Mouse (Mus musculus): ENCODE results near the gene Hist2h2ab. TPM values are rescaled to one million over a fixed set of nuclear protein-coding genes. Genes with fewer than 3 reads are reported as not detected.
"Not testable (repeated sequence)": the region's sequence is repeated elsewhere in the genome, so short reads cannot be mapped to it uniquely, and the experiment has no call there.

The Hist2h2ab gene
- total and polyA plus RNA-seq, 2 experiments from 2014 or later, result 166 TPM; not detected in 1

DNA sequence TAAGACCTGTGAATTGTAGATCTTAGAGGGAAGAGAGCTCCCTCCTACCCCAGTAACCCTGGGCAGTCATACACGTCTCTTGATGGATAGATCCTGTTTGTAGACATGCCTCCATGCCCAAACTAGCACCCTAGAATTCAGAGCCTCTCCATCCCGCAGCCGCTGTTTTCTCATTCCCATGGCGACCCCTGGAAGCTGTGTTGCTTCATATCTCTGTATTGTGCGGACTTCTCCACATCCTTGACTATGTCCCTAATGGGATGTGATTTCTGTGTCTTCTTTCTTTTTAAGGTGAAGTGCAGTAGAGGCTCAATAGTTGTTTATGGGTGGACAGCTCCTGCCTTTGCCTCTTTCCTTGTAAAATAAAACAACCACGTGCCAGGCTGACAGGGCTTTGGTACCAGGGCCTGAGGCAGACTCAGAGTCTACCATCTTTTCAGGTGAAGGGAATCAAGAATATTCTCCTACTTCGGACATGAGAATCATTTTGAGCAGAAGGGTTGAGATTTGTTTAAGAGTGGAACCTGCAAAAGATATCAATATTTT lies 44.8 kb downstream of the Hist2h2ab start:
- peak overlapping the region; percentile 53; the same call in 1 of the 2 replicates for H3K9ac ChIP-seq
- no peak for ATAC-seq
- H3K36me3 ChIP-seq (ENCODE audit: insufficient read depth), result no peaks in the 10 kb centered on the region
- peaks cover 17% of the 10 kb centered on the region for H3K4me1 ChIP-seq (ENCODE audit: insufficient read depth)
- DNase-seq, result no peak
- no peaks in the 10 kb centered on the region for H3K9me3 ChIP-seq (ENCODE audit: low read length)
- peak overlapping the region; percentile 98 for H3K27ac ChIP-seq (ENCODE audit: low read depth, low read length)
- peak overlapping the region; percentile 59; the same call in 1 of the 2 replicates for H3K4me3 ChIP-seq (ENCODE audit: low read depth, low read length)
- no peaks in the 10 kb centered on the region for H3K27me3 ChIP-seq (ENCODE audit: insufficient read depth, low read length)
- WGBS, result 65% methylated on average over 7 of the region's 7 CpGs
- no peak for TF ChIP-seq CTCF (IDR thresholded peaks at IDR 0.05; ENCODE audit: low read depth)
- H3K4me2 ChIP-seq (ENCODE audit: low read depth), result peak overlapping the region; percentile 73

DNA sequence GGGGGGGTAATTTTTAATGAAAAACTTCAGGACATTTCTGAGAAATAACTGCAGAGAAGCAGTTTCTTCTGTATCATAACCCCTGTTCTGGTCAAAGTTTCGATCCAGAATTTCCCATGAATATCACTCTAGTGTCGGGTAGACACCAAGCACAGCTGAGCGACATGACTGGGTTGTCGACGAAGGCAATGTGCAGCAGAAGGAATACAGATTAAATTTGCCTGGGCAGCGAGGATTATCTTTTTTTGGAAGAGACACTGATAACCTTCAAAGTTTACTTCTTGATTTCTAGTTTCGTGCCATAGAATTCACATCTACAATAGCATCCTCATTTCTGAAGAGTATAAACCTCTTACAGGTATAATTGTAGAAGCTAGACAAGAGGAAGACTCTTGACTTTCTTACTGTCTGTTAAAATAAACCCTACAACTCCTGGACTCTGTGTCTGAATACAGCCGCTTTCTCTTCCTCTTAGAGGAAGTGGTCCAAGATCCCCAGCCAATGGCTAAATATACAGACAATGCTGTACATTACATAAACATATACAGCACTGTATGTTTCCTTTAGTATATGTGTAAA lies 46.6 kb downstream of the Hist2h2ab start:
- TF ChIP-seq CTCF (IDR thresholded peaks at IDR 0.05; ENCODE audit: low read depth), result no peak
- 93% methylated on average over 8 of the region's 8 CpGs for WGBS

GRCm38 (mm10) chr3:96267541-96267940 lies 47.9 kb downstream of the Hist2h2ab start:
- Histone ChIP-seq H3K4me2 (ENCODE audit: low read depth) (no peak overlapping the region), H3K9me3 (ENCODE audit: low read length) (no peaks in the 10 kb centered on the region), H3K4me1 (ENCODE audit: insufficient read depth) (peaks cover 4% of the 10 kb centered on the region; the same call in 1 of the 2 replicates), H3K36me3 (ENCODE audit: insufficient read depth) (no peaks in the 10 kb centered on the region), H3K27me3 (ENCODE audit: insufficient read depth, low read length) (no peaks in the 10 kb centered on the region), H3K27ac (ENCODE audit: low read depth, low read length) (no peak overlapping the region), H3K4me3 (ENCODE audit: low read depth, low read length) (no peak overlapping the region), H3K9ac (no peak overlapping the region)
- WGBS, result 72% methylated on average over 4 of the region's 4 CpGs
- no peak for DNase-seq
- TF ChIP-seq CTCF (IDR thresholded peaks at IDR 0.05; ENCODE audit: low read depth), result no peak
- ATAC-seq, result no peak

More for the DNA sequence above, 46.6 kb downstream of the Hist2h2ab start:
- Histone ChIP-seq H3K4me2 (ENCODE audit: low read depth) (no peak overlapping the region), H3K27me3 (ENCODE audit: insufficient read depth, low read length) (no peaks in the 10 kb centered on the region), H3K9ac (no peak overlapping the region), H3K27ac (ENCODE audit: low read depth, low read length) (no peak overlapping the region), H3K36me3 (ENCODE audit: insufficient read depth) (no peaks in the 10 kb centered on the region), H3K4me1 (ENCODE audit: insufficient read depth) (peaks cover 17% of the 10 kb centered on the region), H3K9me3 (ENCODE audit: low read length) (no peaks in the 10 kb centered on the region), H3K4me3 (ENCODE audit: low read depth, low read length) (no peak overlapping the region)
- no peak for DNase-seq
- ATAC-seq, result no peak

DNA sequence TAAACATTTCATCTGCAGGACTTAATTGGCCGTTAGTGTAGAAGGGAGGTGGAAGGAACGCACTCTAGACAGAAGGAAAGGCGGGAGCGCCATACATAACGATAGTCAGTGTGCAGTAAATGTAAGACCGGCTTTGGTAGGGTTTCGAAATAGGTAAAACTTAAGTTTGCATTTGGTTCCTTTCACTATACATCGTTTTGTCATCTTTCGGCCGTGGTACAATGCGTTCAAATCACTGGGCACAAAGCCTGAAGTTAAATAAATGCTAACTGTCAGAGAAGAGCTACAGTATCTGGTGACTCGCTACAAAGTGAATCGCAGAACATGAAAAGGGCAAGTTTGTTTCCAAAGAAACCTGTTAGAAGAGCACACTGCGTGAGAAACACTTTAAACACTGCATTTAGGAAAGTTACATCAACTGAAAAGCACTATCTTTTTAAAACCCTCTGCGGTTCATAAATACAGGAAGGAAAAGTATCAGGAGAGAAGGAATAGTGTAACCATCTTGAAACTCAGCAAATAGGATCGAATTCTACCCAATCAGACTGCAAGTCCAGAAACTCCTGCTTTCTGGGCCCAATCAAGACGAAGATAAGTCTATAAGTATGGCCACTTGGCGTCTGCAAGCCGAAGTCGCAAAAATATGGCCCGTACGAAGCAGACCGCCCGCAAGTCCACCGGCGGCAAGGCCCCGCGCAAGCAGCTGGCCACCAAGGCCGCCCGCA lies 48.5 kb downstream of the Hist2h2ab start, which contains the start of gene Hist2h3b:
TSS of gene Hist2h3b (plus strand) at position 604 of the 725 bp plus-strand sequence.
- TF ChIP-seq CTCF (IDR thresholded peaks at IDR 0.05; ENCODE audit: low read depth), result no peak
- Histone ChIP-seq H3K9ac (peak within 1 kb of the TSS; percentile 57), H3K9me3 (ENCODE audit: low read length) (no peaks in the 10 kb centered on the region), H3K4me3 (ENCODE audit: low read depth, low read length) (peak within 1 kb of the TSS; percentile 55), H3K4me1 (ENCODE audit: insufficient read depth) (peaks cover 4% of the 10 kb centered on the region; the same call in 1 of the 2 replicates), H3K36me3 (ENCODE audit: insufficient read depth) (no peaks in the 10 kb centered on the region), H3K27ac (ENCODE audit: low read depth, low read length) (peak within 1 kb of the TSS; percentile 95), H3K4me2 (ENCODE audit: low read depth) (peak within 1 kb of the TSS; percentile 85), H3K27me3 (ENCODE audit: insufficient read depth, low read length) (no peaks in the 10 kb centered on the region)
- ATAC-seq, result peak; percentile 69
- peak; percentile 88 for DNase-seq
- 12% methylated on average over 28 of the region's 30 CpGs for WGBS

DNA sequence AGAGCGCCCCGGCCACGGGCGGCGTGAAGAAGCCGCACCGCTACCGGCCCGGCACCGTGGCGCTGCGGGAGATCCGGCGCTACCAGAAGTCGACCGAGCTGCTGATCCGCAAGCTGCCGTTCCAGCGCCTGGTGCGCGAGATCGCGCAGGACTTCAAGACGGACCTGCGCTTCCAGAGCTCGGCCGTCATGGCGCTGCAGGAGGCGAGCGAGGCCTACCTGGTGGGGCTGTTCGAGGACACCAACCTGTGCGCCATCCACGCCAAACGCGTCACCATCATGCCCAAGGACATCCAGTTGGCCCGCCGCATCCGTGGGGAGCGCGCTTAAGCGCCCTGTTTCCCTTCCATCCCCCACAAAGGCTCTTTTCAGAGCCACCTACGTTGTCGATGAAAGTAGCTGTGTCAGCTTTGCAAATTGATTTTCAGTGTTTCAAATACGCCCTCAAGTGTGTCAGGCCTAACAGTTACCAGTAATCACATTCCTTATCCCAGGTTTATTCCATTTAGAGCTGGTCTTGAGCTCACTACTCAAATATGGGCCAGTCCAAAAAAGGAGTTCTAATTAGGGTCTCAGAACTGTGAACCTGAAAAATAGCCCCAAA lies 49.2 kb downstream of the Hist2h2ab start:
- not testable (repeated sequence) for H3K27me3 ChIP-seq (ENCODE audit: insufficient read depth, low read length); H3K4me1 ChIP-seq (ENCODE audit: insufficient read depth); DNase-seq; H3K36me3 ChIP-seq (ENCODE audit: insufficient read depth); H3K9me3 ChIP-seq (ENCODE audit: low read length)
- peak; percentile 19 for ATAC-seq
- H3K4me3 ChIP-seq (ENCODE audit: low read depth, low read length), result peak overlapping the region; percentile 55
- peak overlapping the region; percentile 95 for H3K27ac ChIP-seq (ENCODE audit: low read depth, low read length)
- WGBS, result 0% methylated on average over 10 of the region's 44 CpGs
- H3K4me2 ChIP-seq (ENCODE audit: low read depth), result peak overlapping the region; percentile 85
- peak overlapping the region; percentile 57 for H3K9ac ChIP-seq

Small RNA genes within 50 kb of the gene (microRNA-seq; reads per million reads assigned to microRNA genes)
- gene Gm44492 (0 reads per million in 2 experiments), gene Gm47311 (0 reads per million in 2 experiments), gene Gm47313 (0 reads per million in 2 experiments)

Other genes with a start within 250 kb of the Hist2h2ab start
- 93.5 and 135 TPM in 2 replicates for gene Plekho1, start 223.9 kb upstream of the Hist2h2ab start, total RNA-seq (2014; rRNA removed)
- 51.8 and 60.1 TPM in 2 replicates for gene Plekho1, start 223.9 kb upstream of the Hist2h2ab start, polyA plus RNA-seq (2015; fragmentation: Nextera tagmentation; extraction: Ambion mirVana)
- gene Vps45, start 161.4 kb upstream of the Hist2h2ab start, total RNA-seq (2014; rRNA removed), result 59.5 and 60.5 TPM in 2 replicates
- gene Vps45, start 161.4 kb upstream of the Hist2h2ab start, polyA plus RNA-seq (2015; fragmentation: Nextera tagmentation; extraction: Ambion mirVana), result 65.1 and 68.3 TPM in 2 replicates
- 6.2 and 13.5 TPM in 2 replicates for gene Otud7b, start 115.3 kb upstream of the Hist2h2ab start, total RNA-seq (2014; rRNA removed)
- gene Otud7b, start 115.3 kb upstream of the Hist2h2ab start, polyA plus RNA-seq (2015; fragmentation: Nextera tagmentation; extraction: Ambion mirVana), result 5.7 and 8.8 TPM in 2 replicates
- 9.5 and 14.6 TPM in 2 replicates for gene Mtmr11, start 57.9 kb upstream of the Hist2h2ab start, total RNA-seq (2014; rRNA removed)
- gene Mtmr11, start 57.9 kb upstream of the Hist2h2ab start, polyA plus RNA-seq (2015; fragmentation: Nextera tagmentation; extraction: Ambion mirVana), result 7.8 and 8.4 TPM in 2 replicates
- 41.9 and 66.5 TPM in 2 replicates for gene Sf3b4, start 47.5 kb upstream of the Hist2h2ab start, total RNA-seq (2014; rRNA removed)
- gene Sf3b4, start 47.5 kb upstream of the Hist2h2ab start, polyA plus RNA-seq (2015; fragmentation: Nextera tagmentation; extraction: Ambion mirVana), result 169 and 172 TPM in 2 replicates
- 82.6 and 112 TPM in 2 replicates for gene Sv2a, start 38.7 kb upstream of the Hist2h2ab start, total RNA-seq (2014; rRNA removed)
- gene Sv2a, start 38.7 kb upstream of the Hist2h2ab start, polyA plus RNA-seq (2015; fragmentation: Nextera tagmentation; extraction: Ambion mirVana), result 106 and 124 TPM in 2 replicates
- 31.4 and 40.2 TPM in 2 replicates for gene Bola1, start 156 bp upstream of the Hist2h2ab start, total RNA-seq (2014; rRNA removed)
- gene Bola1, start 156 bp upstream of the Hist2h2ab start, polyA plus RNA-seq (2015; fragmentation: Nextera tagmentation; extraction: Ambion mirVana), result 67.7 and 75.8 TPM in 2 replicates
- 471 and 484 TPM in 2 replicates for gene Hist2h2ac, start 1.0 kb downstream of the Hist2h2ab start, total RNA-seq (2014; rRNA removed)
- 1.9 and 2.2 TPM in 2 replicates for gene Hist2h2ac, start 1.0 kb downstream of the Hist2h2ab start, polyA plus RNA-seq (2015; fragmentation: Nextera tagmentation; extraction: Ambion mirVana)
- gene Hist2h2be, start 1.3 kb downstream of the Hist2h2ab start, total RNA-seq (2014; rRNA removed), result 9.0 and 12.2 TPM in 2 replicates
- 3.6 and 3.9 TPM in 2 replicates for gene Hist2h2be, start 1.3 kb downstream of the Hist2h2ab start, polyA plus RNA-seq (2015; fragmentation: Nextera tagmentation; extraction: Ambion mirVana)
- 52.3 and 90.8 TPM in 2 replicates for gene Hist2h3c2, start 19.3 kb downstream of the Hist2h2ab start, total RNA-seq (2014; rRNA removed)
- 0.84 and 1.3 TPM in 2 replicates for gene Hist2h3c2, start 19.3 kb downstream of the Hist2h2ab start, polyA plus RNA-seq (2015; fragmentation: Nextera tagmentation; extraction: Ambion mirVana)
- 858 and 1,027 TPM in 2 replicates for gene Hist2h2aa2, start 20.4 kb downstream of the Hist2h2ab start, total RNA-seq (2014; rRNA removed)
- 32.7 and 59.8 TPM in 2 replicates for gene Hist2h2aa2, start 20.4 kb downstream of the Hist2h2ab start, polyA plus RNA-seq (2015; fragmentation: Nextera tagmentation; extraction: Ambion mirVana)
- 906 and 1,412 TPM in 2 replicates for gene Hist2h2aa1, start 25.6 kb downstream of the Hist2h2ab start, total RNA-seq (2014; rRNA removed)
- gene Hist2h2aa1, start 25.6 kb downstream of the Hist2h2ab start, polyA plus RNA-seq (2015; fragmentation: Nextera tagmentation; extraction: Ambion mirVana), result 14.2 and 23.3 TPM in 2 replicates
- not detected in 2 replicates for gene Hist2h3c1, start 26.8 kb downstream of the Hist2h2ab start, total RNA-seq (2014; rRNA removed)
- not detected in 2 replicates for gene Hist2h3c1, start 26.8 kb downstream of the Hist2h2ab start, polyA plus RNA-seq (2015; fragmentation: Nextera tagmentation; extraction: Ambion mirVana)
- gene Hist2h4, start 43.4 kb downstream of the Hist2h2ab start, total RNA-seq (2014; rRNA removed), result 52.8 and 60.5 TPM in 2 replicates
- 3.5 and 5.1 TPM in 2 replicates for gene Hist2h4, start 43.4 kb downstream of the Hist2h2ab start, polyA plus RNA-seq (2015; fragmentation: Nextera tagmentation; extraction: Ambion mirVana)
- gene Hist2h3b, start 48.8 kb downstream of the Hist2h2ab start, total RNA-seq (2014; rRNA removed), result 400 and 545 TPM in 2 replicates
- 9.4 and 9.7 TPM in 2 replicates for gene Hist2h3b, start 48.8 kb downstream of the Hist2h2ab start, polyA plus RNA-seq (2015; fragmentation: Nextera tagmentation; extraction: Ambion mirVana)
- gene Hist2h2bb, start 49.9 kb downstream of the Hist2h2ab start, total RNA-seq (2014; rRNA removed), result 181 and 278 TPM in 2 replicates
- 0.62 and 1.4 TPM in 2 replicates for gene Hist2h2bb, start 49.9 kb downstream of the Hist2h2ab start, polyA plus RNA-seq (2015; fragmentation: Nextera tagmentation; extraction: Ambion mirVana)
- 1.7 and 5.7 TPM in 2 replicates for gene Fcgr1, start 74.1 kb downstream of the Hist2h2ab start, total RNA-seq (2014; rRNA removed)
- gene Fcgr1, start 74.1 kb downstream of the Hist2h2ab start, polyA plus RNA-seq (2015; fragmentation: Nextera tagmentation; extraction: Ambion mirVana), result 1.5 and 2.4 TPM in 2 replicates
- not detected in 2 replicates for gene BC107364, start 232.4 kb downstream of the Hist2h2ab start, total RNA-seq (2014; rRNA removed)
- gene BC107364, start 232.4 kb downstream of the Hist2h2ab start, polyA plus RNA-seq (2015; fragmentation: Nextera tagmentation; extraction: Ambion mirVana), result not detected in 2 replicates

Measured in forebrain, postnatal 0 days (tissue).